Mouse (Mus musculus) ovary, postnatal 10 days (tissue): ENCODE results near the gene Paf1.

Experiments
- DNase-seq: peaks from one replicate; pipeline ENCODE4 v3.0.0; 2022; ENCODE audit warnings: low spot score

The Paf1 gene

DNA sequence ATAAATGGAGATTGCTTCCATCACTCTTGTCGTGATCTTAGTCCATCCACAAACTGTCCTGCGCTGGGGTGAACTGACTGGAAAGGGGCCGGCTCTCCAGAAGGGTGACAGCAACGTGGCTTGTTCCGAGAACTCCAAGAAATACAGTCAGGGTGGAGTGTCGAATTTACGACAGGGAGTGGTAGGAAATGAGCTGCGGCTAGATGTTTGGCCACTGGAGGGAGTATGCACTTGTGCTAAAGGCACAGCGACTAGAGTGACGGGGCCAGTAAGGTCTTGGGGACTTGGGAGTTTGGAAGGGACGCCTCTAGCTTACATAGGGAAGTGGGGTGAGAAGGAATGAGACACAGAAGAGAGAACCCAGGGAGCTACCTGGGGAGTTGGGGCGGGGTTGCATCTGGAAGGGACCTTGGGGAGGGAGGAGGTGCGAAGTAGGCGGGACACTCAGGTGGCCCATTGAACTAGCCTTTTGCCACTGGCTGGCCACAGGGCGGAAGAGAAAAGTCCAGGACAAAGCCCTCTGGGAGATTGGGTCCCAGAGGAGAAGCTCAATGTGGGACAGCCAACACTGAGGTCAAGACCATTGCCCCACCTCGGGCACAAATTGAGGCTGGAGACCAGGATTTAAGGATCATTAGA, 44.3 kb downstream of the Paf1 start, which contains the start of gene Gmfg:
Gene Gmfg (plus strand): TSS at position 516 of the 639 bp plus-strand sequence.
- no peak for DNase-seq

DNA sequence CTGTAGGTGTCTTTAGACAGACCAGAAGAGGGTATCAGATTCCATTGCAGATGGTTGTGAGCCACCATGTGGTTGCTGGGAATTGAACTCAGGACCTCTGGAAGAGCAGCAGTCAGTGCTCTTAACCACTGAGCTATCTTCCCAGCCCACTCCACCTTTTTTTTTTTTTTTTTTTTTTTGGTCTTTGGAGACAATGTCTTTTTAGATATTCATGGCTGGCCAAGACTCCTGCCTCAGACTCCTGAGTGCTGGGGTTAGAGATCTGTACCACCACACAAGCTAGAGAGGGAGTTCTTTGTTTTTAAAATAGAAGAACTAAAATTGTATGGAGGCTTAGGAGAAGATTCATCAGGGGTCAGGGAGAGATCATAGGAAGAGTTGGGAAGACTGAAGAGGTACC, 45.2 kb downstream of the Paf1 start:
- no peak for DNase-seq

DNA sequence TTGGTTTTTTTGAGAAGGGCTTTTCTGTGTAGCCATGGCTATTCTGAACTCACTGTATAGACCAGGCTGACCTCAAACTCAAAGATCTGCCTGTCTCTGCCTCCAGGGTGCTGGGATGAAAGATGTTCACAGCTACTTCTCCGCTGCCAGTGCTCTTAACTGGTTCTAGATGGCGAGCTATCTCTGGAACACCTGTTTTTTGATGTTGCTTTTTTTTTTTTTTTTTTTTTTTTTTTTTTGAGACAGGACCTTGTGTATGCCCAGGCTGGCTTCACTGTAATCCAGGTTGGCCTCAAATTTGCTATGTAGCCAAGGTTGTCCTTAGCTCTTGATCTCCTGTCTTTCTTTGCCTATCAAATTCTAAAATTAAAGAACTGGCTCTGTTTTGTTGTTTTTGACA, 46.0 kb downstream of the Paf1 start:
- no peak for DNase-seq

DNA sequence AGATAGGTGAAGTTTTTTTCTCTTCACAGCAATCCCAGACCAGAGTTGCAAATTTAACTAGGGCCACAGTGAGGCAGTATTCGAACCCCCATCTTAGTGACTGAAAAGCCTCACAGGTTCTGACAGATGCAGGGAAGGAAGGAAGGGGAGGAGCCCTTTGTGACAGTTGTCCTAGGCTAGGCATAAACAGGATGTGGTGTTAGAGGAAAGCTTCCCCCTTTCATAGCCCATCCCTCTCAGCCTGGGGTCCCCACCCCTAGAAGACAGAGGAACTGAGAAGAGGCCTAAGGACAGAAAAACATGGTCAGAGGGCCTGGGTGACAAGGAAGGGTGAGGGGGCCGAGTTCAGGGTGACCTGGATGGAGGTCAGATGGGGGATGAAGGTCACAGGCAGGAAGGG, 48.0 kb downstream of the Paf1 start:
- DNase-seq: no peak

- no peak for DNase-seq
Observed at GRCm38 (mm10) chr7:28441776-28442485, 49.2 kb downstream of the Paf1 start.

DNA sequence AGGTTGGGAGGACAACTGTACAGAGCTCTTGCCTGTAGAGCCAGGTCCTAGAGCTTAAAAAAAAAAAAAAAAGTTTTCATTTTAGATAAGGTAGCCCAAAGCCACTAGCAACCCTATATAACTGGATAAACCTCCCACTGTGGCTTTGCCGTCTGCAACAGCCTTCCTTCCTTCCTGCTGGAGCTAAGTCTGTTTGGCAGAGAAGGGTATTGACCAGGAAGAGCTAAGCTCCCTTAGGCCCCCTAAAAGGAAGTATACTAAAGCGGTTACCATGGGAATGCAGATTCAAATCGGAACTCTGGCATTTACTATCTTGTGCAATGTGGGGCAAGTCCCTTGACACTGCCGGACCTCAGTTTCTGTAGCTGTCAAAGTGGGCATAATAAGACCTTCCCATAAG, 49.9 kb downstream of the Paf1 start:
- no peak for DNase-seq

DNA sequence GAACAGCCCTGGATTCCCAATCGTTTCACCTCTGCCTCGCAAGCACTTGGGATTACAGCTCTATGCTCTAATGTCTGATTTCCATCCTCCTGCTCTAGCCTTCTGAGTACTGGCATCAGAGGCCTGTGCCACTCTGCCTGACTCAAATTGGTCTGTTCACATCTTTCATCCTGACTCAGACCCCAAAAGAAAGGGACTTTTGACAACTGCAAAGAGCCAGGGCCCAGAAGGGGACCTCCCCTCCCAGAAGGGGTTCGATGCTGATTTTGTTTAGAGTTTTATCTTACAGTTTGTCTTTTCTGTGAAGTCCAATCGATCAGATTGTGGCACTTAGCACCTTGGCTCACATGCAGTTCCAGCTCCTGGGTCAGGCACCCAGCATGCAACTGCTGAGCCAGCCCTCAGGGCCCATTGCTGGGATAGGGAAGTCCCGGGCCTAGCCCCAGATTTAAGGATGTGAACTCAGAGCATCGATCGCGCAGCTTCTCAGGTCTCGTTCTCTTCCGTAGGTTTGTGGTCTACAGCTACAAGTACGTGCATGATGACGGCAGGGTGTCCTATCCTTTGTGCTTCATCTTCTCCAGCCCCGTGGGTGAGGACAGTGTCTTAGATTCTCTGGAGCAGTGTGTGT, 51.7 kb downstream of the Paf1 start:
- no peak for DNase-seq

DNA sequence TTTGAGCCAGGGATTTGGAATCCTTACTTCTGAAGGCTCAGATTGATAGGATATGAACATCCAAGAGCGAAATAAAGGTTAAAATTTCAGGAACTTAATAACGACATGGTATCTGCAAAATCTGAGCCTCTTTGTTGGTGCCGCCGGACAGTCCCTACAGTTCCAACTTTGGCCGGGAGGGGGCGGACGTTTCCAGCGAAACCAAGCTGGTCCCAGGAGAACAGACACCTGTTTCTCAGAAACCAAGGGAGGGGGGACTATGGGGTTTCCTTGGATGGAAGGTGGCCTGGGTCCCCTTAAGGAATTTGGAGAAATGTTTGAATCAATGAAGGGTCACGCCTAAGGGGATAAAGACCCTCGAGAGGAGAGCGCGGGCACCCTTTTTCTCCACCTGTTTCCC, 53.7 kb downstream of the Paf1 start:
- DNase-seq: peak; percentile 83

GRCm38 (mm10) chr7:28447101-28447830, 54.5 kb downstream of the Paf1 start:
- no peak for DNase-seq

DNA sequence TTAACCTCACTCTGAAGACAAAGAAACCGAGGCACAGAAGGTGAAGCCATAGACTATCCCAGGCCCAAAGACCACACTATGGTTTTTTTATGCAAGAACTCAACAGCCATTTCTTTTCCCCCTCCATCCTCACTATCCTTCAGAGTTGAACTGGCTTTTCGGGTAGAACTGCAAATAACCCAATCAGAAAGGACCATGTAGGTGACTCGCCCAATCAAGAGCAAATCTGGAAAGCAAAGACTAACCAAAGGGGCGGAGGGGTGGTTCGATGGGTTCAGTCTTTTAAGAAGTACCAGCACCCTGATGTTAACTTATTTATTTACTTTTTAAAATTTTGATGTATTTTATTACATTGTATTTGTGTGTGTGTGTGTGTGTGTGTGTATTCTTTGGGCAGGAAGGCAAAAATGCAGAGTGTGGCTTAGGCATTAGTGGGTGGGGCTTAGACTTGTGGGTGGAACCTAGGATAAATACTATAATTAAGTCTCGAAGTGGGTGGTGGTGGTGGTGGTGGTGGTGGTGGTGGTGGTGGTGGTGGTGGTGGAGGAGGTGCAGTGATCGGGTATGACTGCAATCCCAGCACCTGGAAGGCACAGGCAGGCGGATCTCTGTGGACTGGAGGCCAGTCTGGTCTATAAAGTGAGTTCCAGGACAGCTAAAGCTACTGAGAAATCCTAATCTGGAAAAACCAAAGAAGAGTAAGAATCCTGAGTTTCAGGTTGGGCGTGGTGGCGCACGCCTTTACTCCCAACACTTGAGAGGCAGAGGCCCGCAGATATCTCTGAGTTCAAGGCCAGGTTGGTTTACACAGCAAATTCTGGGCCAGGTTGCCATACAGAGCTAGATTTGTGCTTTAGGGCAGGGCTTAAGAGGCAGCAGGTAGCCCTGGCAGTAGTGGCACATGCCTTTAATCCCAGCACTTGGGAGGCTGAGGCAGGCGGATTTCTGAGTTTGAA, 55.4 kb downstream of the Paf1 start:
- DNase-seq: no peak
